Mouse (Mus musculus) olfactory bulb, adult 2 months (tissue): ENCODE measurements around the gene Tmem139.

Experiments used
- CTCF ChIP-seq: fragments of 200-500 bp; IDR thresholded peaks from 2 replicates; pipeline ENCODE4 v1.5.1; 2012; ENCODE audit warnings: low read depth, mild to moderate bottlenecking, low read length, moderate library complexity; ENCODE audit not compliant: insufficient read depth
- POLR2A ChIP-seq: fragments of 200-500 bp; IDR thresholded peaks from 2 replicates; pipeline ENCODE4 v1.6.1; 2012; ENCODE audit warnings: mild to moderate bottlenecking, low read depth, low read length, moderate library complexity; ENCODE audit not compliant: insufficient read depth

DNA sequence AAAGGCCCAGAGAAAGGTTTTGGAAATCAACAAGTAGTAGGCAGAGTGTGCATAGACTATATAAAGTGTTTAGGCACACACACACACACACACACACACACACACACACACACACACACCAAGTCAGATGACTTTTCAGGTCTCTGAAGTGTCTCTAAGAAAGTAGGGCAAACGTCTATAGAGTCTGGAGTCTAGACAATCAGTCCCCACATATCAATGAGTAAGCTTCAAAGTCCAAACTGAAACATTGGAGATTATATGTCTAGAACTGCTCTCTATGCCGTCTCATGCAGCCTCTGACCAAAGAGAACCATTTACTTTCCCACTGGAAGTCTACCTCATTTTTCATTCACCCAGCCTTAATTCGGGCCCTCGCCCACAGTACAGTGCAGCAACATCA lies 36.7 kb upstream of the Tmem139 start:
- TF ChIP-seq CTCF = no peak
- TF ChIP-seq POLR2A = no peak
